Mouse (Mus musculus) urinary bladder, adult 18-20 months (tissue): ENCODE results near the gene Lrrc55.

Source experiments
- DNase-seq, 2 experiments: peaks; one replicate each; pipeline ENCODE4 v3.0.0; 2022; ENCODE audit warnings: low spot score in 2 of 2, mixed read lengths in 2 of 2

Lrrc55 gene

GRCm38 (mm10) chr2:85132204-85132603 lies 64.8 kb downstream of the Lrrc55 start:
- DNase-seq, result no peak

DNA sequence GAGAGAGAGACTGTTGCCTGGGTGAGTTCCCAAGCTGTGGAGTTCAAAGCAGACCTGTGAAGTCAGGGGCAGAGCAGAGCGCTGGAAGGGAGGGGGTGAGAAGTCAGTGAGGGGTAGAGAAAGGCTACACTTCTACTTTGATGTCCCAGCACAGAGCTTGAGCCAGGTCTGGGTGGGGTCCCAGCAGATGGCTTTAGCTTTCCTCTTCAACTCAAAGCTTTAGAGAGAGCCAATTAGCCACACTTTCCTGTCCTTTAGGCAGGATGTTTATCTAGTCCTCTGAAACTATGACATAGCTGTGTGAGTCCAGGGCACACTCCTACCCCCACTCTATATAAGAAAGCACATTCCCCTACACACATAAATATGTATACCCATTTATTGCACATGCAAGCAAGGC lies 65.3 kb downstream of the Lrrc55 start:
- DNase-seq, result no peak

- no peak for DNase-seq
Observed at GRCm38 (mm10) chr2:85131226-85131625, 65.8 kb downstream of the Lrrc55 start.

DNA sequence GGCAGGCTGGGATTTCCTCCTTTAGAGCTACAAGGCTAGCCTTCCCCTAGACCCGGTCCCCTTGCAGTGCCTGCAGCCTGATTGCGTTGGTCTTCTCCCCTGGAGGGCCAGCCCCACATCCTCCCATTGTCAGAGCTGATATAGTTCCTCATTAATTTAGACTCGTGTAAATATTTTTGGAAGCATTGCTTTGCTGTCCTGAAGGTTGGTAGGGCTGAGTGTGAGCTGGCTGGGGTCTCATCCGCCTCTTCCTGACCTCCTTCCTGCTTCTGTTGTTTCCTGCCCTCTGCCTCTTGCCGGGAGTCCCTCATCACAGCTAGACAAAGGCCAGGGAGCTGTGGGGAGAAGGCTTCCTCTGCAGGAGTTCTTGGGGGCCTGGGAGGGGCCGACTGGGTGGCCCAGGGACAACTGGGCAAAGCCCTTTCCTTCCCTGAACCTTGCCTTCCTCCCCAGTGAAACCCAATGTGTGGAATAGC lies 67.5 kb downstream of the Lrrc55 start:
- no peak for DNase-seq

GRCm38 (mm10) chr2:85123869-85124535 lies 73.0 kb downstream of the Lrrc55 start:
- peak; percentile 23 to 59 for DNase-seq

GRCm38 (mm10) chr2:85123187-85123868 lies 73.7 kb downstream of the Lrrc55 start:
- DNase-seq, result no peak
